Mouse (Mus musculus) olfactory bulb, adult 2 months (tissue): ENCODE measurements around the gene Crygn. TPM values are rescaled to one million over a fixed set of nuclear protein-coding genes. Genes with fewer than 3 reads are reported as not detected.

Experiments used
- H3K27ac ChIP-seq: fragments of 200-500 bp; 2 replicates; pipeline ENCODE4 v1.5.1; 2012; ENCODE audit warnings: low read depth, low read length; ENCODE audit not compliant: insufficient read depth
- H3K4me1 ChIP-seq: fragments of 200-500 bp; 2 replicates; pipeline ENCODE4 v1.6.1; 2012; ENCODE audit warnings: low read length; ENCODE audit not compliant: control insufficient read depth, insufficient read depth
- H3K4me3 ChIP-seq: fragments of 200-500 bp; 2 replicates; pipeline ENCODE4 v1.5.1; 2012; ENCODE audit warnings: mild to moderate bottlenecking, low read depth, low read length, moderate library complexity; ENCODE audit not compliant: insufficient read depth
- CTCF ChIP-seq: fragments of 200-500 bp; IDR thresholded peaks from 2 replicates; pipeline ENCODE4 v1.5.1; 2012; ENCODE audit warnings: low read depth, mild to moderate bottlenecking, low read length, moderate library complexity; ENCODE audit not compliant: insufficient read depth
- POLR2A ChIP-seq: fragments of 200-500 bp; IDR thresholded peaks from 2 replicates; pipeline ENCODE4 v1.6.1; 2012; ENCODE audit warnings: mild to moderate bottlenecking, low read depth, low read length, moderate library complexity; ENCODE audit not compliant: insufficient read depth
- WGBS: fragments of 180-500 bp; shearing (Covaris S2); methylation state at CpG from one replicate; pipeline ENCODE4 v1.1.7; 2018; 5-methylcytosine and 5-hydroxymethylcytosine counted together
- polyA plus RNA-seq: library from polyadenylated mRNA; stranded (reverse); fragments of >200 nt; gene quantifications from 2 replicates; pipeline ENCODE4 v1.2.4, GENCODE M21; 2012; ENCODE audit warnings: low replicate concordance; ENCODE audit not compliant: missing spikeins, insufficient read depth, insufficient read length

Crygn gene
- not detected in 2 replicates for polyA plus RNA-seq

DNA sequence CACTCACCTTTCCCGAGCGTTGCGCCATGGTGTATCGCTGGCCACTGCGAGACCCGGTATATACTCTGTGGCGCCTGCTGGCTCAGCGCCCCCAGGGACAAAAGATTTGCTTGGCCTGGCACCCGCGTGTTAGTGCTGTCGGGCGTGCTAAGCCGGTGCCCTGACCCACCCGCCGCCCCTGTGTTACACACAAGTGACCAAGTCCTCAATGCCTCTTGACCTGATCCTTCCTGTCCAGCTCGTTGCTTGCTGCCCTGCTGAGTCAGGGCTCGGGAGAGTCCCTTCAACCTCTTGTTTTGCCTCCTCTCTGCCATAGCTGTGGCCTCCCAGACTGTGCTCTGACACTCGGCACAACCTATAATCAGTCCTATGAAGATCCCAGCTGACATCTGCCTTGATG is at the start of gene Crygn:
Gene Crygn, minus strand, starts transcription at position 193 of the 400 bp plus-strand sequence.
- Histone ChIP-seq H3K4me1 (no peaks in the 10 kb centered on the region), H3K4me3 (no peak within 1 kb of the TSS), H3K27ac (no peak within 1 kb of the TSS)
- no peak for TF ChIP-seq CTCF
- 50% methylated on average over 18 of the region's 18 CpGs for whole genome bisulfite sequencing

DNA sequence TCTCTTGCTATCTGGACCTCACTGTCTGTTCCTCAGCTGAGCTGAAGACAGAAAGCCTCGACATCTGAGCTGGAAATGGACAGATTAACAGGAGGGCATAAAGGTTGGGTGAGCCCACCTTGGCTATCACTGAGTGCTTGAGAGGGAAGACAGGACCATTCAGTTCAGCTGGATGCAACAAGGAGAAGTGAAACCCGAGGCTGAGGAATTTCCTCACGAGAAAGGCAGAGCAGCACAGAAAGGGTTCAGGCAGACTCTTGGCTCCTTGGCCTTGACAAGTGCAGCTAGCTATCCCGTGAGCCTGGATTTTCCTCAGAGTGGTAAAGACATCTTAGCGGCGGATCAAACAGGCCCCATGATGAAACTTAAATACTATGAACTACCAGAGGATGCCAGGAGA is 47.4 kb upstream of the Crygn start:
- H3K4me3 ChIP-seq, result no peak overlapping the region
- TF ChIP-seq CTCF (no peak), POLR2A (no peak)
- WGBS, result 67% methylated on average over 6 of the region's 6 CpGs
- H3K4me1 ChIP-seq, result no peaks in the 10 kb centered on the region; the same call in 1 of the 2 replicates
- H3K27ac ChIP-seq, result no peak overlapping the region

DNA sequence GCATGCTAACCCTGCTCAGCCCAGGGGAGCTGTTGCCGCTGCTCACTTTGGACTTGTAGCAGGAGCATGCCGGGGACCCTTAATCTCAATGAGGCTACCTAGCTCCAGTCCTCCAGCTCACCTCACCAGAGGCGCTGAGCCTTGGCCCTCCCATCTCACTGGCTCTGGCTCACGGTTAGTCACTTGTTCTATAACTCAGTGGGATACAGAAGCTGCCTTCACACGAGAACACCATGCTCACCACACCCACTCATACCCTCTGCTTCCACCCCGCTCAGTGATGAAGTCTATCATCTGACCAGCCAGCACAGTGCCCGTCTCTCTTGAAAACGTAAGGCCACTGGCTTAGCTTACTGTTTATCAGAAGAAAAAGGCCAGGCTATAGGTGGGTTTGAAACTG is 46.9 kb upstream of the Crygn start:
- no peak for TF ChIP-seq CTCF
- TF ChIP-seq POLR2A, result no peak
- no peak overlapping the region for H3K27ac ChIP-seq
- H3K4me1 ChIP-seq, result no peaks in the 10 kb centered on the region; the same call in 1 of the 2 replicates
- no peak overlapping the region for H3K4me3 ChIP-seq
- WGBS, result 77% methylated on average over 8 of the region's 8 CpGs

DNA sequence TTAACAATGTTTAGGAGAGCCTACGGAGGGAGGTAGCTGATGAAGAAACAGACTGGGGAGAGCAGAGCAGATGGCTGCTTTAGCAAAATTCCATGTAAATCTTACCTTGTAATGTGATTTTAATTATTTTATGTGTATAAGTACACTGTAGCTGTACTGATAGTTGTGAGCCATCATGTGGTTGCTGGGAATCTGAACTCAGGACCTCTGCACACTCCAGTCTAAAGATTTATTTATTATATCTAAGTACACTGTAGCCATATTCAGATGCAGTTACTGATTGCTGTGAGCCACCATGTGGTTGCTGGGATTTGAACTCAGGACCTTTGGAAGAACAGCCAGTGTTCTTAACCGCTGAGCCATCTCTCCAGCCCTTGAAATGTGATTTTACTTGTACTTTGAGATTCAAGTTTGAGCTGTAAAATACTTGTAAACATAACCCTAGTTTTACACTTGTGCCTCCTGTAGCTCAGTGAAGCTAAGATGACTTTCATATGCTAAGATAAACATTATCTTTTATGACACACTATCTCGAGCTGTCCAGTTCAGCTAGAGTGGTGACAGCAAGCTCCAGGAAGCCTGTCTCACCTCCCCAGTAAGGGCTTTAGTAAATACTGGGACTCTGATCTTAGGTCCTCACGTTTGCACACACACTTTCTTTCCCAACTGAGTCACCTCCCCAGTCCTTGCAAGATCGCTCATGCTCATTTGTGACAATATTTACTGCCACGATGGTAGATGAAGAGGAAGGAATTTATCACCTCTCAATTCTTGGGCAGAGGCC is 44.2 kb upstream of the Crygn start:
- Histone ChIP-seq H3K4me1 (no peaks in the 10 kb centered on the region; the same call in 1 of the 2 replicates), H3K27ac (no peak overlapping the region), H3K4me3 (no peak overlapping the region)
- WGBS, result 78% methylated on average over 6 of the region's 6 CpGs
- TF ChIP-seq CTCF (no peak), POLR2A (no peak)

DNA sequence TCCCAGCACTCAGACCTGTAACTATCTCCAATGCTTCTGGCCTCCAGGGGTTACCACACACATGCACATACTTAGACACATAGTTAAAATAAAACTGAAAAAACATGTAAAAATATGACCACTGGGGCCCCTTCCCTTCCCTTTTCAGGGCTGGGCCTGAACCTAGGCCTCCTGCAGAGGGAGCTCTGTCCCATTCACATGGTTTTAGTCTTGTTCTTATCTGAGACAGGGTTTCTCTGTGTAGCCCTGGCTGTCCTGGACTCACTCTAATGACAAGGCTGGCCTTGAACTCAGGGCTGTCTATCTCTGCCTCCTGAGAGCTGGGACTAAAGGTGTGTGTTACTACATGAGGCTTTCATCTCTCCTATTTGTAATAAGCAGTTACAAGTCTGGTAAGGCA is 42.6 kb upstream of the Crygn start:
- H3K4me3 ChIP-seq, result no peak overlapping the region
- no peaks in the 10 kb centered on the region for H3K4me1 ChIP-seq
- TF ChIP-seq CTCF, result no peak
- H3K27ac ChIP-seq, result no peak overlapping the region

DNA sequence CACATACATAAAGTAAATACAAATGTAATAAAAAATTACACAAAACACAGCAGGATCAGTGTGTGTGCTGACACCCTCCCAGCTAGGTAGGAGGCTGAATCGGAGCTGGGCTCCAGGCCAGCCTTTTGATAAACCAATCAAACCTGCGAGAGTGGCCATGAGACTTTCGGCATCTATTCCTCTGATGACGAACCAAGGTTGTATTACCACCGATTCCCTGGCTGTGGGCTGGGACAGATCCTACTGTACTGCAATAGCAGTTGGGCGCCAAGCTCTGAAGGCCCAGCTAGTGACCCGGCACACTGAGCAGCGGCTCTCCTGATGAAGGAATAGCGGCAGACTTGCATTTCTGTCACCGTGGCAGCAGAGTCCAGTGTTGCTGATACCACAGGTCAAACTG is 40.8 kb upstream of the Crygn start:
- Histone ChIP-seq H3K27ac (no peak overlapping the region), H3K4me3 (no peak overlapping the region), H3K4me1 (no peaks in the 10 kb centered on the region)
- WGBS, result 74% methylated on average over 10 of the region's 10 CpGs
- TF ChIP-seq POLR2A (no peak), CTCF (0 out of 2 replicates have a peak, but pooled peaks have one; percentile 4)

DNA sequence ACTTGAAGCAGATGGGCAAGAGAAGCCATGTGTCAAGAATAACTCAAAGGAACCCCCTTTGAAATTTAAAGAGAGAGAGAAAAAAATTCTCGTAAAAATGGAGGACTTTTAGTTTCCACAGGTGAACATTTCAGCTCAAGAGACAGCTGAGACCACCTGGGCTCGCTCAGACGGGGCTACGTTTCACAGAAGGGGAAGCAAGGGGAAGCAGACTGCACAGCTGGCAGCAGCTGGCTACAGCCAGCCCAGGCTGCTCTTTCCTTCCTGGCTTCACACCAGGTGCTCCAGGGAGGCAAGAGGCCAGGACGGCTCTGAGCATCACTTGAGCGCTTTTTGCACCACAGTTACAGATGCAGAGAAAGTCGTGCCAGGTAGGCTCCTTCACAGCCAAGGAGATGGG is 40.0 kb upstream of the Crygn start:
- Histone ChIP-seq H3K4me3 (no peak overlapping the region), H3K4me1 (no peaks in the 10 kb centered on the region), H3K27ac (no peak overlapping the region)
- TF ChIP-seq CTCF (no peak), POLR2A (no peak)
- WGBS, result 67% methylated on average over 7 of the region's 7 CpGs

DNA sequence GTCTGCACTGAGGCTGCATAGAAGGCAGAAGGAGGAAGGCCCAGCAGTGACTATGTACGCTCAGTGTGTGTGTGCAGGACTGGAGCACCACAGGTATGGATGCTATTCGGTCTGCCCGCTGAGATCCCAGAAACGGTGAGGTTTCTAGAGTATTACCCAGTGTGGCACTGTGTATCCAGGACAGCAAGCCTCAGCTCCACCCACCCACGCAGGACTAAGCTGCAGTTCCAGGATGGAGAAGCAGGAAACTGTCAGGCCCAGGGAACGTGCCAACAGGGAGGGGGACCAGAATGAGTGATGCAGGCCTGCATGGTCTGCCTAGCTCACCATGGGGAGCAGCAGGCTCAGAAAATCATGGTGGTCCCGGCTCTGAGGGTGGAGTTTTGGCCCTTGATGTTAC is 35.2 kb upstream of the Crygn start:
- WGBS, result 75% methylated on average over 7 of the region's 7 CpGs
- TF ChIP-seq POLR2A, result no peak

DNA sequence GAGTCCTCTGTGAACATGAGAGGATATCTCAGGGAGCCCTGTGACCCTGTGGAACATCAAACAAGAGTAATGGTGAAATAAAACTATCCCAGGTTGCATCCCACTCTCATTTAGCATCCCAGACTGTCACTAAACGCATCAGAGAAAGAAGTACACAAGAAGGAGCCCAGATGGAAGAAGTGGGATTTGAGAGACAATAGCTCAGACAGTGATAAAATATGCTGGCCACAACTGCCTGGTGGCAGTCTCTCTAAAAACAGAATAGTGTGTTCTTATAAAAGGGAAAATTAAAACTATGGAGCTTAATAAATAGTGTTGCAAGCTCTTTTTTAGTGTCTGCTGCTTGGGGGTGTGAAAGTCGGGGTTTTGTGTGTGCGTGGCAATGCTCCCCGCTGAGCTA is 25.1 kb upstream of the Crygn start:
- no peak overlapping the region for H3K27ac ChIP-seq
- TF ChIP-seq POLR2A, result no peak
- TF ChIP-seq CTCF, result no peak
- no peak overlapping the region for H3K4me3 ChIP-seq
- peaks cover 20% of the 10 kb centered on the region for H3K4me1 ChIP-seq
- WGBS, result 51% methylated on average over 4 of the region's 4 CpGs

More for the DNA sequence above, 35.2 kb upstream of the Crygn start:
- no peak overlapping the region for H3K4me3 ChIP-seq
- H3K4me1 ChIP-seq, result no peaks in the 10 kb centered on the region
- no peak overlapping the region for H3K27ac ChIP-seq

DNA sequence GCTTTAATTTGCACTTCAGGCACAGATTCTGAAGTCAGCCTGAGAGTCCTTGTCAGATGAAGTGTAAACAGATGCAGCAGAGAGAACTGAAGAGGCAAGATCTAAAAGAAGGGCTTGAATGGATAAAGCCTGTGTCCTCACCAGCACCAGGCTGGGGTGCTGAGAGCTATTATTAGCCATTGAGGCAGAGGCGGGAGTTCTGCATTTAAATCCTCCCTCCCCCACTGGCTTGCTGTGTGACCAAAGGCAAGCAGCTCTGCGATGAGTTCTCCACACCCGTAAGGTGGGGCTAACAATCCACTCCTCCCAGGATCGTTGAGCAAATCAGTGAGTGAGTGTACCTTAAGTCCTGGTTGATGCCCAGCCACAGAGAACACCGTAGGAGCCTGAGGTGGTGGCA is 23.2 kb upstream of the Crygn start:
- 10% methylated on average over 5 of the region's 5 CpGs for WGBS
- no peak overlapping the region for H3K4me3 ChIP-seq
- peak overlapping the region; percentile 24; the same call in 1 of the 2 replicates for H3K27ac ChIP-seq
- TF ChIP-seq POLR2A (no peak), CTCF (no peak)
- peaks cover 28% of the 10 kb centered on the region for H3K4me1 ChIP-seq
